Mouse (Mus musculus) liver, embryonic 11.5 days (tissue): ENCODE data around the gene Hist1h4d. TPM values are rescaled to one million over a fixed set of nuclear protein-coding genes. Genes with fewer than 3 reads are reported as not detected.
"Not testable (repeated sequence)": the region's sequence is repeated elsewhere in the genome, so short reads cannot be mapped to it uniquely, and the experiment has no call there.

Experiments
- ATAC-seq: fragments of 200-750 bp; cut with Nextera tagmentation; replicated peaks from 2 replicates; pipeline ENCODE4 v1.8.0; 2017; ENCODE audit warnings: moderate number of reproducible peaks, mild to moderate bottlenecking, moderate TSS enrichment, moderate library complexity; ENCODE audit not compliant: low FRiP score
- DNase-seq: peaks from one replicate; pipeline ENCODE4 v3.0.0-alpha.2; 2017; ENCODE audit warnings: low spot score
- H3K27ac ChIP-seq: fragments of 300-500 bp; sonication (generic); 2 replicates; pipeline ENCODE4 v1.5.1; 2014; ENCODE audit warnings: mild to moderate bottlenecking, low read depth, low read length, control low read depth
- H3K27me3 ChIP-seq: fragments of 300-500 bp; sonication (generic); replicated peaks from 2 replicates; pipeline ENCODE4 v1.6.1; 2014; ENCODE audit warnings: low read length, mixed read lengths; ENCODE audit not compliant: control insufficient read depth, insufficient read depth
- H3K36me3 ChIP-seq: fragments of 300-500 bp; sonication (generic); 2 replicates; pipeline ENCODE4 v1.6.1; 2014; ENCODE audit warnings: mild to moderate bottlenecking, low read length, moderate library complexity, mixed read lengths; ENCODE audit not compliant: control insufficient read depth, insufficient read depth
- H3K4me1 ChIP-seq: fragments of 300-500 bp; sonication (generic); replicated peaks from 2 replicates; pipeline ENCODE4 v1.6.1; 2014; ENCODE audit warnings: low read length, mixed read lengths; ENCODE audit not compliant: control insufficient read depth, insufficient read depth
- H3K4me2 ChIP-seq: fragments of 300-500 bp; sonication (generic); 2 replicates; pipeline ENCODE4 v1.6.1; 2014; ENCODE audit warnings: mild to moderate bottlenecking, control low read depth, moderate library complexity
- H3K4me3 ChIP-seq: fragments of 300-500 bp; sonication (generic); 2 replicates; pipeline ENCODE4 v1.5.1; 2014; ENCODE audit warnings: low read depth, low read length, control low read depth
- H3K9ac ChIP-seq: fragments of 300-500 bp; sonication (generic); 2 replicates; pipeline ENCODE4 v1.6.1; 2014; ENCODE audit warnings: low read depth, low read length, control low read depth
- H3K9me3 ChIP-seq: fragments of 300-500 bp; sonication (generic); 2 replicates; pipeline ENCODE4 v1.6.1; 2016; ENCODE audit warnings: low read length, inconsistent platforms, mixed read lengths; ENCODE audit not compliant: control insufficient read depth
- WGBS: fragments of 180-500 bp; shearing (Covaris S2); extraction: QIAGEN DNeasy Blood & Tissue Kit; methylation state at CpG from one replicate; pipeline ENCODE4 v1.1.7; 2014; 5-methylcytosine and 5-hydroxymethylcytosine counted together
- polyA plus RNA-seq: library from polyadenylated mRNA; unstranded; fragments of >200 nt; fragmentation: Nextera tagmentation; extraction: Ambion mirVana; gene quantifications from 2 replicates; pipeline ENCODE4 v1.2.1, GENCODE M21; 2014

Hist1h4d gene
- polyA plus RNA-seq, 1 experiment from 2014 or later, result 99.3 TPM

DNA sequence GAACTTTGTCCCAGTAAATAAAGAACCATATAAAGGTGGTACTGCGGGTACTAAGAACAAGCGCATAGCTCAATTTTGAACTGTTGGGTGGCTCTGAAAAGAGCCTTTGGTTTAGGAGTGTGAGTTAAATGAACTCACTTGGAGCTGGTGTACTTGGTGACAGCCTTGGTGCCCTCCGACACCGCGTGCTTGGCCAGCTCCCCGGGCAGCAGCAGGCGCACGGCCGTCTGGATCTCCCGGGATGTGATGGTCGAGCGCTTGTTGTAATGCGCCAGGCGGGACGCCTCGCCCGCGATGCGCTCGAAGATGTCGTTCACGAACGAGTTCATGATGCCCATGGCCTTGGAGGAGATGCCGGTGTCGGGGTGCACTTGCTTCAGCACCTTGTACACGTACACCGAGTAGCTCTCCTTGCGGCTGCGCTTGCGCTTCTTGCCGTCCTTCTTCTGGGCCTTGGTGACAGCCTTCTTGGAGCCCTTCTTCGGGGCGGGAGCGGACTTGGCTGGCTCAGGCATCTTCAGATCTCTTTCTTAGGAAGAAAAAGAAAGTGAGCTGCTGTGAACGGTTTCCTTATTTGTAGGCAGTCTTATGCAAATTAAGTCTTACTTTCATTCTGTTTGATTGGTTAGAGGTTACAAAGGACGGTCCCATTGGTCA is 4.2 kb downstream of the Hist1h4d start:
- WGBS, result 2% methylated on average over 20 of the region's 36 CpGs
- H3K4me1 ChIP-seq, result peaks cover 31% of the 10 kb centered on the region

DNA sequence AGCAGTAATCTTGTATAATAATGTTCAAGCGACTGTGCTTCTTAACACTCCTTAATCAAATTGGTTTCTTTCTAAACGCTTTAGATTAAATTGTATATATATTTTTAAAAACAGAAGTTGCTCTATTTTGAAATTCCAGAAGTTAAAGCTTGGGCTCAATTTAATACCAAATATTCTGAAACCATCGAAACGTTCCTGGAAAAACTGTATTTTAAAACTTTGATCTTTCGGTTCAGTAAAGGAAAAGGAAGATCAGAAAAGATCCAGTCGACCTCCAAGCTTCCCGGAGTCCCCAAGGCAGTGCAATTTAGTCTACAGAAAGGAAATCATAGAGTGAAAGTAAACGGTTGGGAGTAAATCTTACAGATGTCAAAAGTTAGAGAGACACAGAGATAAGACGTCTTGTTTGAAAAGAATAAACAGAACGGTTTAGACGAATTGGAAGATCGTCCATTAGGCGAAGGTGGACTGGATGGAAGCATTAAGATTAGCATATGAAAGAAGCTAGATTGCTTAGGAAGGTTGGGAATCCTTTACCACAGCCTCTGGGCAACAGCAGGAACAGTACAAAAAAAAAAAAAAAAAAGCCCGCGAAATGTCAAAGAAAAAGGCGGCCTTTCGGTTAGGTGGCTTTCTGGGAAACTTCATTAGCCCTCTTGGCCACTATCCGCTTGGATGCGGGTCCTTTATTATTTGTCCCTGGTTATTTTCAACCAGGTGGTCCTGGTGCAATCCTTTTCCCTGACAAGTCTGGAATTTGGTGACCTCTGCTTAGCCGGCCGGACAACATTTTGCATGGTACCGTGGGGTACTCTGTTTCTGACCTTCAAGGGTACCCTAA is 4.9 kb downstream of the Hist1h4d start:
- H3K27me3 ChIP-seq, result no peaks in the 10 kb centered on the region
- H3K9me3 ChIP-seq, result no peaks in the 10 kb centered on the region
- peak overlapping the region; percentile 43 for H3K4me3 ChIP-seq
- peak overlapping the region; percentile 75 for H3K9ac ChIP-seq
- 3% methylated on average over 22 of the region's 22 CpGs for WGBS
- peak overlapping the region; percentile 87 for H3K4me2 ChIP-seq
- H3K36me3 ChIP-seq, result no peaks in the 10 kb centered on the region
- peak overlapping the region; percentile 100 for H3K27ac ChIP-seq
- ATAC-seq (no peak), DNase-seq (no peak)
- H3K4me1 ChIP-seq, result peaks cover 28% of the 10 kb centered on the region

More for the DNA sequence above, 4.2 kb downstream of the Hist1h4d start:
- Histone ChIP-seq H3K4me3 (peak overlapping the region; percentile 52), H3K9ac (peak overlapping the region; percentile 69), H3K27ac (peak overlapping the region; percentile 100), H3K4me2 (peak overlapping the region; percentile 87)
- not testable (repeated sequence) for H3K27me3 ChIP-seq, H3K36me3 ChIP-seq, H3K9me3 ChIP-seq
- peak; percentile 80 for ATAC-seq
- DNase-seq, result peak; percentile 72

DNA sequence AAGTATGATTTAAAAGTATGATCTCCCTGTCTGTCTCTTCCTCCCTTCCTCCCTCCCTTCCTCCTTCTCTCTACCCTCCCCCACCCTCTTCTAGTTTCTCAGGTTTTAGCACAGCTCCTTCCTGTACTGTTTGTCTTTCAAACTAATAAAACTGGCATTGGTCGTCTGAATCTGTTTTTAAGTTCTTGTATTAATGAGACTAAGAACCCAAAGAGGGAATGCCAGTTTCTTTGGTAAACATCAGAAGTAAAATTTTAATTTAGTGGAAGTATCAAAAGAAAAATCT is 5.5 kb downstream of the Hist1h4d start:
- no peaks in the 10 kb centered on the region for H3K36me3 ChIP-seq
- 16% methylated on average over 1 of the region's 1 CpGs for WGBS
- no peak for DNase-seq

DNA sequence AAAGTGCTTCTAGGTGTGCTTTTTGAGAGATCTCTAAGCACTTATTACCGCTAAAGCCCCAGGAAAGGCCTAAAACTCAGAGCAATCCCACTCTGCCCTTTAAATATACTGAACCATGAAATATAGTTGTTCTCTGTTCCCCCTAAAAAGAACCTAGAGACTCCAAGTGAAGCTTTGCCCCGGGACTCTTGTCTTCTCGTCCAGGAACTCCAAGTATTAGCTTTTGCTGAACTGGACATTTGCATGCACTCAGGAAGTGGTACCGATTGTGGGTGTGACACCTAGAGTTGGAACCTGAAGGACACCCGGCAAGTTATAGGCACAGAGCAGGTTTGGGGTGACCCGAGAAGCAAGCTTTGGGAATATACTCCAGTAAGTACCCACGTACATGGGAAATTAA is 9.8 kb downstream of the Hist1h4d start:
- Histone ChIP-seq H3K4me1 (peaks cover 37% of the 10 kb centered on the region), H3K27ac (no peak overlapping the region), H3K4me3 (no peak overlapping the region), H3K36me3 (no peaks in the 10 kb centered on the region), H3K9ac (no peak overlapping the region), H3K27me3 (no peaks in the 10 kb centered on the region), H3K4me2 (no peak overlapping the region), H3K9me3 (no peaks in the 10 kb centered on the region)
- DNase-seq, result no peak
- ATAC-seq, result no peak
- 95% methylated on average over 7 of the region's 7 CpGs for WGBS

More for the DNA sequence above, 5.5 kb downstream of the Hist1h4d start:
- Histone ChIP-seq H3K27ac (peak overlapping the region; percentile 100), H3K4me2 (peak overlapping the region; percentile 87), H3K27me3 (no peaks in the 10 kb centered on the region), H3K4me1 (peaks cover 27% of the 10 kb centered on the region), H3K9ac (peak overlapping the region; percentile 75), H3K4me3 (peak overlapping the region; percentile 43), H3K9me3 (no peaks in the 10 kb centered on the region)
- no peak for ATAC-seq

DNA sequence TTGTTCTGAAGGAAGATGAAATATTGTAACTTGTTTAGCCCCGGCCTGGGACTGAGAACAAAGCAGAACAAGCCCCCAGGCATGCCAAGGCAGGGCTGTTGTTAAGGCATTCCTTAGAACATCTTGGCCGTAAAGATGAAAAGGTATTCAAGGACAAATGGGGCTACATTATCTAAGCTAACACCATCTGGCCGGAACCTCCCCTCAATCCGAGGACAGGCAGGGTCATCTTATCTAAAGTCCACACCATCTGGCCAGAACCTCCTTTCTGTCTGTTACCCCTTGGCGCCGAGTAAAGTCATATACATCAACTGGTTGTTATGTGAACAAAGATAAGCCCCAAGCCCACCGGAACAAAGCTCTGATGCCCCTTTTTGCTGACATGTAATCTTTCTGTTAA is 10.5 kb downstream of the Hist1h4d start:
- not testable (repeated sequence) for H3K4me3 ChIP-seq, H3K27me3 ChIP-seq, ATAC-seq, H3K36me3 ChIP-seq, H3K9ac ChIP-seq, H3K9me3 ChIP-seq, DNase-seq, H3K4me2 ChIP-seq, H3K27ac ChIP-seq
- 62% methylated on average over 7 of the region's 7 CpGs for WGBS
- H3K4me1 ChIP-seq, result peaks cover 35% of the 10 kb centered on the region

DNA sequence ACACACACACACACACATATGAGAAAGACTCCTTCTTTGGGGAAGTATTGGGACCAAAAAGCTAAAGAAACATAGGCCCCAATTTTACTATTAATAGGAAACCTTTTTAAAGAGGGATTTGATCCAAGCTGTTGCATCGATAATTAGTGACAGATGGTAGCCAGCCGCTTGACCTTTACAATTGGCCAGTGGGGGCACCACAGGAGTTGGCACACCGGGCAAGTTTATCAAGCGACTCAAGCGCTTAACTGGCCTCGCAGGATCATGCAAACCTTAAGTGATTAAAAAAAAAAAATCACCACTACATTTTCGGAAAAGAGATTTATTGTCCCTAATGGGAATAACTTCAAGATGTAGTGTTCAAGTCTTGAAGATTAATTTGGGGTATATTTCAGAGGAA is 11.2 kb downstream of the Hist1h4d start:
- Histone ChIP-seq H3K36me3 (no peaks in the 10 kb centered on the region), H3K9ac (no peak overlapping the region), H3K4me3 (no peak overlapping the region), H3K4me2 (no peak overlapping the region), H3K4me1 (peaks cover 32% of the 10 kb centered on the region), H3K27me3 (no peaks in the 10 kb centered on the region), H3K27ac (no peak overlapping the region; the same call in 1 of the 2 replicates), H3K9me3 (no peaks in the 10 kb centered on the region)
- WGBS, result 82% methylated on average over 7 of the region's 7 CpGs
- ATAC-seq (no peak), DNase-seq (no peak)

DNA sequence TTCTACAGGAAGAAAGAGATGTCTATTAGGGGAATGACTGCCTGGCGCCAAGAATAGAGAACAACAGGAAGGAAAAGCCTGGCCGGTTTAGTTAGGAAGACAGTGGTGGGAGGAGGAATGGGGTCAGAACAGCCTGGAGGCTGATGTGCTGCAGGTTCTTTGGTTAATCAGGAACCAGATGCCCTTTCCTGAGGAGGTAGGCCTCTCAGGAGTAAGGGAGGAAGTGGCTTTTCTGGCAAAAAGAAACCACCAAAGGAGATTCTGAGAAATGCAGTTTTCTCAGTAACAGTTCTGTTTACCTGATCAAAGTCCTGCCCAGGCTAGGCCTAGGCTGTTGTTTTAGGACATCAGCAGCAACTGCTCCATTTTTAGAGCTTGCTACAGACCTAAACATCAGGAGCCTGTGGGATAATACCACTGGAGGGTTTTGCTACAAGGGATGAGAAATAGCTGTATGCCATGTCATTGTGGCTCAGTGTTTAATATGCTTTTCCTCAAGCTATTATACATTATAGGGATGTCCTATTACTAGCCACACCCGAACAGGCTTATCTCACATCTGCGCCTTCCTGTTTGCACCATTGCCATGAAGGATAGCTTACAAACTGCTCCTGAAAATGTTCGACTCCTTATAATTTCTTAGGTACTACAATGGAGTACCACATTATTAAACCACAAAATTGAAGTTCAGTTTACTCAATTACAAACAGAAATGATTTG is 11.8 kb downstream of the Hist1h4d start:
- Histone ChIP-seq H3K36me3 (no peaks in the 10 kb centered on the region), H3K9ac (no peak overlapping the region), H3K27me3 (no peaks in the 10 kb centered on the region), H3K27ac (peak overlapping the region; percentile 58), H3K4me1 (peaks cover 32% of the 10 kb centered on the region), H3K4me3 (no peak overlapping the region), H3K4me2 (no peak overlapping the region), H3K9me3 (no peaks in the 10 kb centered on the region)
- ATAC-seq, result no peak
- WGBS, result 45% methylated on average over 5 of the region's 5 CpGs
- DNase-seq, result no peak

DNA sequence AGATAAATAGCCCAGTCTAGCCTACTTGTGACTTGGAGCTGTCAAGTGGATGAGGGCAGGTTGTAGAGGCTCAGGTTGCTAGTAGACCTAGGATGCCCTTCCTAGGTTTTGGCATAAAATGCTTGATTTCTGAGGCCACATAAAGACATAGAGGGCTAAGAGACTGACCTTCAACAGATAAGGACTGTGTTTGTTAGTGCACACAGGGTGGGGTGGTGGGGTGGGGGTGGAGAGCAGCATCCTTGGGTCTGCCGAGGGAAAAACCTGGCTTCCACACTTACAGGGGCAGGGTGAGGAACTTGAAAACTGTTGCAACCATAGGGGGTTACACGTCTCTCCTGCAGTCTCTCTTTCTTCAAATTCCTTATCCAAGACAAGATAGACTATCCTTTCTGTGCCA is 13.8 kb downstream of the Hist1h4d start:
- peaks cover 32% of the 10 kb centered on the region for H3K4me1 ChIP-seq
- no peaks in the 10 kb centered on the region for H3K27me3 ChIP-seq
- H3K4me2 ChIP-seq, result peak overlapping the region; percentile 20; the same call in 1 of the 2 replicates
- ATAC-seq, result 0 out of 2 replicates have a peak, but pooled peaks have one; percentile 27
- H3K9me3 ChIP-seq, result no peaks in the 10 kb centered on the region
- 45% methylated on average over 2 of the region's 2 CpGs for WGBS
- peak overlapping the region; percentile 26 for H3K9ac ChIP-seq
- DNase-seq, result no peak
- H3K36me3 ChIP-seq, result no peaks in the 10 kb centered on the region
- H3K27ac ChIP-seq, result peak overlapping the region; percentile 75; the same call in 1 of the 2 replicates
- H3K4me3 ChIP-seq, result no peak overlapping the region
